Mouse (Mus musculus) thymus, postnatal 10 days (tissue): ENCODE measurements at regions not wholly inside any gene's neighbourhood (a gene's known extent, or its start where the extent isn't known, plus 50 kb on each side); places are given as distances from the start of the nearest gene placed in this dataset.
A peak's percentile ranks its signal among the peaks of the same experiment; 100 is the strongest.

ENCODE experiments used
- DNase-seq, 2 experiments: peaks; one replicate each; pipeline ENCODE4 v3.0.0; 2021; ENCODE audit warnings: low spot score in 2 of 2

- no peak for DNase-seq
These were observed 57.4 kb downstream of the Gm21962 start for GRCm38 (mm10) chr3:137728689-137729088.

GRCm38 (mm10) chr3:137729421-137729820, 58.1 kb downstream of the Gm21962 start:
- no peak for DNase-seq

- no peak for DNase-seq
These were observed 66.0 kb downstream of the Gm21962 start for GRCm38 (mm10) chr3:137737222-137737800.

- no peak for DNase-seq
These were observed 70.2 kb downstream of the Gm21962 start for GRCm38 (mm10) chr3:137741528-137741927.

GRCm38 (mm10) chr3:137742119-137742518, 70.8 kb downstream of the Gm21962 start:
- no peak for DNase-seq

- no peak for DNase-seq
These were observed 80.5 kb downstream of the Gm21962 start for GRCm38 (mm10) chr3:137751732-137752260.

- peak; percentile 52 to 69 for DNase-seq
These were observed 81.3 kb downstream of the Gm21962 start for GRCm38 (mm10) chr3:137752447-137753256.

GRCm38 (mm10) chr3:137753257-137753654, 81.9 kb downstream of the Gm21962 start:
- no peak for DNase-seq

GRCm38 (mm10) chr3:137755391-137755790, 84.1 kb downstream of the Gm21962 start:
- no peak for DNase-seq

GRCm38 (mm10) chr3:137762213-137762884, 91.0 kb downstream of the Gm21962 start:
- no peak for DNase-seq

GRCm38 (mm10) chr3:137763406-137763805, 92.1 kb downstream of the Gm21962 start:
- no peak for DNase-seq

- DNase-seq, result no peak
These were observed 95.7 kb upstream of the H2afz start for GRCm38 (mm10) chr3:137768627-137769026.

GRCm38 (mm10) chr3:137775076-137775849, 89.0 kb upstream of the H2afz start:
- no peak for DNase-seq

- DNase-seq, result peak in 1 of 2 experiments; percentile 33
These were observed 86.2 kb upstream of the H2afz start for GRCm38 (mm10) chr3:137778113-137778512.

GRCm38 (mm10) chr3:137780029-137780428, 84.3 kb upstream of the H2afz start:
- no peak for DNase-seq

- no peak for DNase-seq
These were observed 81.5 kb upstream of the H2afz start for GRCm38 (mm10) chr3:137782836-137783235.

GRCm38 (mm10) chr3:137783937-137784911, 80.1 kb upstream of the H2afz start:
- DNase-seq, result no peak

- no peak for DNase-seq
These were observed 79.1 kb upstream of the H2afz start for GRCm38 (mm10) chr3:137785224-137785623.

- no peak for DNase-seq
These were observed 78.4 kb upstream of the H2afz start for GRCm38 (mm10) chr3:137785871-137786270.

GRCm38 (mm10) chr3:137789671-137790070, 74.6 kb upstream of the H2afz start:
- DNase-seq, result no peak
